Mouse (Mus musculus) cerebellum, adult 11 months (tissue): Measurements from ENCODE around the gene Efcab1.
"Not testable (repeated sequence)": the region's sequence is repeated elsewhere in the genome, so short reads cannot be mapped to it uniquely, and the experiment has no call there.

Experiments
- DNase-seq: peaks from one replicate; pipeline ENCODE4 v3.0.0; 2022

Gene Efcab1

GRCm38 (mm10) chr16:14906393-14907100 lies at the start of gene Efcab1:
TSS of gene Efcab1 (plus strand) at chr16:14906606.
- no peak for DNase-seq

GRCm38 (mm10) chr16:14859443-14859842 lies 47.0 kb upstream of the Efcab1 start:
- peak; percentile 2 for DNase-seq

- DNase-seq, result no peak
Measured at GRCm38 (mm10) chr16:14884916-14885315, 21.5 kb upstream of the Efcab1 start.

- DNase-seq, result no peak
Measured at GRCm38 (mm10) chr16:14885372-14885771, 21.0 kb upstream of the Efcab1 start.

GRCm38 (mm10) chr16:14892492-14892891 lies 13.9 kb upstream of the Efcab1 start:
- DNase-seq, result no peak

- DNase-seq, result no peak
Measured at GRCm38 (mm10) chr16:14893864-14894263, 12.5 kb upstream of the Efcab1 start.

GRCm38 (mm10) chr16:14894713-14895112 lies 11.7 kb upstream of the Efcab1 start:
- DNase-seq, result no peak

GRCm38 (mm10) chr16:14895543-14895942 lies 10.9 kb upstream of the Efcab1 start:
- no peak for DNase-seq

- DNase-seq, result not testable (repeated sequence)
Measured at GRCm38 (mm10) chr16:14930711-14931110, 24.3 kb downstream of the Efcab1 start.

- not testable (repeated sequence) for DNase-seq
Measured at GRCm38 (mm10) chr16:14936478-14937166, 30.2 kb downstream of the Efcab1 start.

- DNase-seq, result no peak
Measured at GRCm38 (mm10) chr16:14939552-14939951, 33.1 kb downstream of the Efcab1 start.

- no peak for DNase-seq
Measured at GRCm38 (mm10) chr16:14939994-14940715, 33.7 kb downstream of the Efcab1 start.

GRCm38 (mm10) chr16:14940898-14941297 lies 34.5 kb downstream of the Efcab1 start:
- DNase-seq, result no peak

GRCm38 (mm10) chr16:14943530-14943929 lies 37.1 kb downstream of the Efcab1 start:
- DNase-seq, result no peak

GRCm38 (mm10) chr16:14947561-14947960 lies 41.2 kb downstream of the Efcab1 start:
- DNase-seq, result not testable (repeated sequence)

- DNase-seq, result no peak
Measured at GRCm38 (mm10) chr16:14951894-14952293, 45.5 kb downstream of the Efcab1 start.

GRCm38 (mm10) chr16:14959743-14960142 lies 53.3 kb downstream of the Efcab1 start:
- no peak for DNase-seq

- DNase-seq, result no peak
Measured at GRCm38 (mm10) chr16:14973696-14974095, 67.3 kb downstream of the Efcab1 start.

- no peak for DNase-seq
Measured at GRCm38 (mm10) chr16:14979228-14979627, 72.8 kb downstream of the Efcab1 start.

- no peak for DNase-seq
Measured at GRCm38 (mm10) chr16:14989614-14990268, 83.3 kb downstream of the Efcab1 start.

- no peak for DNase-seq
Measured at GRCm38 (mm10) chr16:14991001-14991400, 84.6 kb downstream of the Efcab1 start.

- no peak for DNase-seq
Measured at GRCm38 (mm10) chr16:14992461-14993107, 86.2 kb downstream of the Efcab1 start.

- DNase-seq, result no peak
Measured at GRCm38 (mm10) chr16:15014724-15015123, 108.3 kb downstream of the Efcab1 start.
